Mouse (Mus musculus) lung, postnatal 0 days (tissue): ENCODE results near the gene Psmd2.

Source experiments
- CTCF ChIP-seq: IDR thresholded peaks from 2 replicates; pipeline ENCODE4 v1.5.1; 2016; ENCODE audit warnings: antibody characterized with exemption, mild to moderate bottlenecking
- EP300 ChIP-seq: IDR thresholded peaks from 2 replicates; pipeline ENCODE4 v1.6.1; 2016; ENCODE audit warnings: antibody characterized with exemption, mild to moderate bottlenecking, control low read depth

DNA sequence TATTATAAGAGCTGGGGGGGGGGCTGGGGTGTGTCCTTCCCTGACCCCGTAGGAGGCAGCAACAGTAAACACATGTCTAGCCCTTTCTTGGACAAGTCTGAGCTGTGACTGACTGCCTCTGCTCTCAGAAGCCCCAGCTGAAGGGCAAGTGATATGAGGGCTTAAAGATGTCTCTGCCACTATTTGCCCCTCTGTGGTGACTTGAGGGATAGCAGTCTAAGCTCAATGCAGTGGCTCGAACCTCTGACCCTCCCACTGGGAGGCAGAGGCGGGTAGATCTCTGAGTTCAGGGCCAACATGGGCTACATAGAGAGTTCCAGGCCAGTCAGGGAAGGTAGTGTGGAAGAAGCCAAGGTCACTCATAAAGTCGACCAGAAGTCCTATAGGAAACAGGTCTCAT, 59.4 kb downstream of the Psmd2 start:
- TF ChIP-seq CTCF (peak; percentile 31; the same call in 1 of the 2 replicates), EP300 (no peak)
